Mouse (Mus musculus): Measurements from ENCODE around the gene H1f0. TPM values are rescaled to one million over a fixed set of nuclear protein-coding genes. Genes with fewer than 3 reads are reported as not detected.

Gene H1f0
- polyA plus RNA-seq, 1 experiment = 206 TPM

GRCm38 (mm10) chr15:79048186-79048585 lies 19.9 kb downstream of the H1f0 start:
- H3K4me3 ChIP-seq (ENCODE audit: insufficient read depth, low read length) = no peak overlapping the region

GRCm38 (mm10) chr15:79050160-79050845 lies 22.1 kb downstream of the H1f0 start:
- Histone ChIP-seq H3K4me3 (ENCODE audit: insufficient read depth, low read length) (no peak overlapping the region), H3K27ac (ENCODE audit: insufficient read depth, low read length) (no peak overlapping the region), H3K4me1 (ENCODE audit: control insufficient read depth, insufficient read depth, low read length) (no peaks in the 10 kb centered on the region)
- TF ChIP-seq POLR2A (IDR thresholded peaks at IDR 0.05; ENCODE audit: low read depth, low read length) = no peak
- TF ChIP-seq CTCF (IDR thresholded peaks at IDR 0.05; ENCODE audit: borderline replicate concordance, insufficient read depth, low read length) = no peak

More at GRCm38 (mm10) chr15:79048186-79048585, 19.9 kb downstream of the H1f0 start:
- H3K27ac ChIP-seq (ENCODE audit: insufficient read depth, low read length) = no peak overlapping the region
- no peak for TF ChIP-seq CTCF (IDR thresholded peaks at IDR 0.05; ENCODE audit: borderline replicate concordance, insufficient read depth, low read length)
- no peak for TF ChIP-seq POLR2A (IDR thresholded peaks at IDR 0.05; ENCODE audit: low read depth, low read length)
- no peaks in the 10 kb centered on the region for H3K4me1 ChIP-seq (ENCODE audit: control insufficient read depth, insufficient read depth, low read length)

DNA sequence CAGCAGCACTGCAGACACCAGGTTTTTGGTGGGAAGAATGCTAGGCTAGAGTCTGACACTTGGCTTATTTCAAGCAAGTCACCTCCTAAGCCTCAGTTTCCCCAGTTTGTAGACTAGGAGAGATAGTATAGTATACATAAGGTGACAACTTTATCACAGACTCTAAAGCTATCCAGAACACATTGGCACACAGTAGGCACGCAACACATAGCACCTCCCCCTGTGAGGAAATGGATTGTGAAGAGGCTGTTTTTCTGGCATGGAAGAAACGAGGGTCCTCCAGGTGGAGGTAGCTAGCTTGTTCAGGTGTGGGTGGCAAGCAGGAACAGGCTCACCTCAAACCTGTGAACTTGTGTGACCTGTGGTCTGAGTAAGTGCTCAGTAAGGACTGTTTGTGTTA lies 22.7 kb downstream of the H1f0 start:
- no peaks in the 10 kb centered on the region for H3K4me1 ChIP-seq (ENCODE audit: control insufficient read depth, insufficient read depth, low read length)
- no peak overlapping the region for H3K27ac ChIP-seq (ENCODE audit: insufficient read depth, low read length)
- no peak for TF ChIP-seq CTCF (IDR thresholded peaks at IDR 0.05; ENCODE audit: borderline replicate concordance, insufficient read depth, low read length)
- TF ChIP-seq POLR2A (IDR thresholded peaks at IDR 0.05; ENCODE audit: low read depth, low read length) = no peak
- H3K4me3 ChIP-seq (ENCODE audit: insufficient read depth, low read length) = no peak overlapping the region

GRCm38 (mm10) chr15:79051461-79052360 lies 23.5 kb downstream of the H1f0 start:
- H3K4me1 ChIP-seq (ENCODE audit: control insufficient read depth, insufficient read depth, low read length) = no peaks in the 10 kb centered on the region
- TF ChIP-seq POLR2A (IDR thresholded peaks at IDR 0.05; ENCODE audit: low read depth, low read length) (no peak), CTCF (IDR thresholded peaks at IDR 0.05; ENCODE audit: borderline replicate concordance, insufficient read depth, low read length) (no peak)
- no peak overlapping the region for H3K4me3 ChIP-seq (ENCODE audit: insufficient read depth, low read length)
- H3K27ac ChIP-seq (ENCODE audit: insufficient read depth, low read length) = peak overlapping the region; percentile 61

DNA sequence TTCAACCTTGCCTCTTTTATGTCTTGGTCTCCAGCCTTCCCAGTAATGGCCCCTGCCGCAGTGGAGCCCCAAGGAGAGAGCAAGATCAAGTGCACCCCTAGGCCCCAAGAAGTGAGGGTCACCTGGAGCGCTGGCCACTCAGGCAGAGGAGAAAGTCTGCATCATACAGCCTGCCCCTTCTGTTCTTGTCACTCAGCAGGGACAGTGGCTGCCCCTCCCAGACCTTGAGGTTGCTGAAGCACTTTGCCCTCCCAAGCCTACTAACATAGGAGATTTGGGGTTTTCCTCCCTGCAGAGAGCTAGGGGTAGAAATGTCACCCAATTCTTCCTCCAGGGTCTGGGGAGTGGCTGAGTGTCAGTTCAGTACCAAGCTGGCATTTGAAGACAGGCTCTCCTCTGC lies 24.1 kb downstream of the H1f0 start:
- Histone ChIP-seq H3K27ac (ENCODE audit: insufficient read depth, low read length) (no peak overlapping the region), H3K4me1 (ENCODE audit: control insufficient read depth, insufficient read depth, low read length) (no peaks in the 10 kb centered on the region), H3K4me3 (ENCODE audit: insufficient read depth, low read length) (no peak overlapping the region)
- TF ChIP-seq CTCF (IDR thresholded peaks at IDR 0.05; ENCODE audit: borderline replicate concordance, insufficient read depth, low read length) (no peak), POLR2A (IDR thresholded peaks at IDR 0.05; ENCODE audit: low read depth, low read length) (no peak)

DNA sequence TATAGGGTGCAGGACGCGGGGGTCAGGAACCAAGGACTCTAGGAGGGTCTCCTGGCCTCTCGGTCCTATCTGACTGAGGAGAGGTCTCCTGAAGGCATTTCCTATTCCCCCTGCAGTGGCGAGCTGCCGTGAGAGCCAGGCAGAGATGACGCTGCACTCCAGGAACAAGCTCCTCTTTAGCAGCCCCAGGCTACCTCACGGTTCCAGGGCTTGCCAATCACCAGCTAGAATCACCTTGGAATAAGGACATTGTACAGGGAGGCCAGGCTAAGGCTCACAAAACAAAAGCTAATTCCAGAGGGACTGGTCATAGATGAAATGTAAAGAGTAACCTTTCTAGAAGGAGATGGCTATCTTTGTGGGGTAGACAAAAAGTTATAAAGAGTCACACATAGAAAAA lies 28.4 kb downstream of the H1f0 start:
- Histone ChIP-seq H3K4me3 (ENCODE audit: insufficient read depth, low read length) (no peak overlapping the region), H3K4me1 (ENCODE audit: control insufficient read depth, insufficient read depth, low read length) (no peaks in the 10 kb centered on the region), H3K27ac (ENCODE audit: insufficient read depth, low read length) (no peak overlapping the region)
- TF ChIP-seq CTCF (IDR thresholded peaks at IDR 0.05; ENCODE audit: borderline replicate concordance, insufficient read depth, low read length) (no peak), POLR2A (IDR thresholded peaks at IDR 0.05; ENCODE audit: low read depth, low read length) (no peak)

- TF ChIP-seq POLR2A (IDR thresholded peaks at IDR 0.05; ENCODE audit: low read depth, low read length) (no peak), CTCF (IDR thresholded peaks at IDR 0.05; ENCODE audit: borderline replicate concordance, insufficient read depth, low read length) (no peak)
- no peaks in the 10 kb centered on the region for H3K4me1 ChIP-seq (ENCODE audit: control insufficient read depth, insufficient read depth, low read length)
- no peak overlapping the region for H3K4me3 ChIP-seq (ENCODE audit: insufficient read depth, low read length)
Observed at GRCm38 (mm10) chr15:79057850-79058249, 29.6 kb downstream of the H1f0 start.

GRCm38 (mm10) chr15:79060887-79061565 lies 32.8 kb downstream of the H1f0 start:
- no peak for TF ChIP-seq CTCF (IDR thresholded peaks at IDR 0.05; ENCODE audit: borderline replicate concordance, insufficient read depth, low read length)
- TF ChIP-seq POLR2A (IDR thresholded peaks at IDR 0.05; ENCODE audit: low read depth, low read length) = no peak
- Histone ChIP-seq H3K27ac (ENCODE audit: insufficient read depth, low read length) (no peak overlapping the region), H3K4me3 (ENCODE audit: insufficient read depth, low read length) (no peak overlapping the region), H3K4me1 (ENCODE audit: control insufficient read depth, insufficient read depth, low read length) (no peaks in the 10 kb centered on the region)

More at GRCm38 (mm10) chr15:79057850-79058249, 29.6 kb downstream of the H1f0 start:
- no peak overlapping the region for H3K27ac ChIP-seq (ENCODE audit: insufficient read depth, low read length)

- Histone ChIP-seq H3K4me1 (ENCODE audit: control insufficient read depth, insufficient read depth, low read length) (no peaks in the 10 kb centered on the region), H3K27ac (ENCODE audit: insufficient read depth, low read length) (no peak within 1 kb of the TSS), H3K4me3 (ENCODE audit: insufficient read depth, low read length) (peak within 1 kb of the TSS; percentile 94)
- TF ChIP-seq CTCF (IDR thresholded peaks at IDR 0.05; ENCODE audit: borderline replicate concordance, insufficient read depth, low read length) = no peak
- TF ChIP-seq POLR2A (IDR thresholded peaks at IDR 0.05; ENCODE audit: low read depth, low read length) = peak; percentile 73
Observed at GRCm38 (mm10) chr15:79062376-79063159, 34.3 kb downstream of the H1f0 start, which contains the start of gene Ankrd54. TSS of gene Ankrd54 (minus strand) at chr15:79062893.

All from embryonic fibroblast, embryonic 13.5 days (primary cell).